Mouse (Mus musculus): ENCODE results near the gene Ank2. TPM values are rescaled to one million over a fixed set of nuclear protein-coding genes. Genes with fewer than 3 reads are reported as not detected.
A peak's percentile ranks its signal among the peaks of the same experiment; 100 is the strongest.

Gene Ank2
- total and polyA plus RNA-seq, 3 experiments, result 96.1 to 290 (median 269) TPM

DNA sequence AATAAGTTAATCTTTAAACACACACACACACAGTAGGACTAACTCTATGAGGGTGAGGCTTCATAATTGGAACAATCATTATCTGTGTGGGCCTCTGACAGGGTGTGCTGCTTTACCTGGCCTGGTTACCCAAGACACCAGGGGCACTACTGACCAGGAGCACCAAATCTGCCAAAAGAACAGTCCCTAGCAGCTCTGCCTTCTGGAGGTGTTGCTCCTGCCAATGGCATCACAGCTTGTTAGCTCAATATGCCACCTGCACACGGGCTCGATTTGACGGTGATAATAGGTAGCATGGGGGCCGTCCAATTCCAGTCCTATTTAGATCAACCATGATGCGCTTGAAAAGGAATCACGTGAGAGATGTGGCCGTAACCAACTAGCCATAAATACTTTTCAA lies 300.5 kb downstream of the Ank2 start:
- Histone ChIP-seq H3K79me2 (replicated peaks; ENCODE audit: control insufficient read depth, insufficient read depth, low read length) (no peaks in the 10 kb centered on the region), H3K4me1 (ENCODE audit: control insufficient read depth, insufficient read depth, low read length) (peaks cover 2% of the 10 kb centered on the region), H3K27me3 (ENCODE audit: control insufficient read depth, insufficient read depth, low read length) (no peaks in the 10 kb centered on the region), H3K36me3 (ENCODE audit: control insufficient read depth, insufficient read depth, low read length) (no peaks in the 10 kb centered on the region), H3K27ac (no peak overlapping the region), H3K4me3 (no peak overlapping the region), H3K9ac (ENCODE audit: low read depth, low read length) (no peak overlapping the region)
- intact Hi-C loops (cut with DNase I), result loop anchor here (10.0 kb wide), 1 partner anchor 356 kb away; the partner anchor contains the start of genes Larp7 and Zgrf1
- DNase-seq, result no peak
- 95% methylated on average over 7 of the region's 7 CpGs for WGBS
- TF ChIP-seq EP300 (IDR thresholded peaks at IDR 0.05; ENCODE audit: insufficient read depth, low read depth, low read length) (no peak), POLR2A (IDR thresholded peaks at IDR 0.05; ENCODE audit: insufficient read depth, low read depth, low read length) (no peak), CTCF (IDR thresholded peaks at IDR 0.05) (no peak)

- Histone ChIP-seq H3K4me1 (ENCODE audit: control insufficient read depth, insufficient read depth, low read length) (peaks cover 3% of the 10 kb centered on the region; the same call in 1 of the 2 replicates), H3K79me2 (replicated peaks; ENCODE audit: control insufficient read depth, insufficient read depth, low read length) (no peaks in the 10 kb centered on the region), H3K4me3 (no peak overlapping the region), H3K27ac (no peak overlapping the region), H3K36me3 (ENCODE audit: control insufficient read depth, insufficient read depth, low read length) (no peaks in the 10 kb centered on the region), H3K27me3 (ENCODE audit: control insufficient read depth, insufficient read depth, low read length) (no peaks in the 10 kb centered on the region), H3K9ac (ENCODE audit: low read depth, low read length) (no peak overlapping the region)
- TF ChIP-seq CTCF (IDR thresholded peaks at IDR 0.05), result no peak
- TF ChIP-seq POLR2A (IDR thresholded peaks at IDR 0.05; ENCODE audit: insufficient read depth, low read depth, low read length), result no peak
- TF ChIP-seq EP300 (IDR thresholded peaks at IDR 0.05; ENCODE audit: insufficient read depth, low read depth, low read length), result no peak
- DNase-seq, result no peak
- intact Hi-C loops (cut with DNase I), result loop anchor here (10.0 kb wide), 2 partner anchors 126 to 266 kb away; no protein-coding TSS in a partner anchor
- 88% methylated on average over 5 of the region's 5 CpGs for WGBS
These were observed 310.4 kb downstream of the Ank2 start for GRCm38 (mm10) chr3:127188789-127189128.

- no peaks in the 10 kb centered on the region for H3K79me2 ChIP-seq (replicated peaks; ENCODE audit: control insufficient read depth, insufficient read depth, low read length)
- H3K4me3 ChIP-seq, result no peak overlapping the region
- H3K27ac ChIP-seq, result no peak overlapping the region
- intact Hi-C loops (cut with DNase I), result loop anchor here (10.0 kb wide), 2 partner anchors 127 to 267 kb away; no protein-coding TSS in a partner anchor
- no peaks in the 10 kb centered on the region for H3K36me3 ChIP-seq (ENCODE audit: control insufficient read depth, insufficient read depth, low read length)
- no peak overlapping the region for H3K9ac ChIP-seq (ENCODE audit: low read depth, low read length)
- H3K4me1 ChIP-seq (ENCODE audit: control insufficient read depth, insufficient read depth, low read length), result peaks cover 3% of the 10 kb centered on the region; the same call in 1 of the 2 replicates
- no peaks in the 10 kb centered on the region for H3K27me3 ChIP-seq (ENCODE audit: control insufficient read depth, insufficient read depth, low read length)
- no peak for DNase-seq
- no peak for TF ChIP-seq POLR2A (IDR thresholded peaks at IDR 0.05; ENCODE audit: insufficient read depth, low read depth, low read length)
- no peak for TF ChIP-seq CTCF (IDR thresholded peaks at IDR 0.05)
- no peak for TF ChIP-seq EP300 (IDR thresholded peaks at IDR 0.05; ENCODE audit: insufficient read depth, low read depth, low read length)
- 90% methylated on average over 5 of the region's 5 CpGs for WGBS
These were observed 310.9 kb downstream of the Ank2 start for GRCm38 (mm10) chr3:127188086-127188788.

DNA sequence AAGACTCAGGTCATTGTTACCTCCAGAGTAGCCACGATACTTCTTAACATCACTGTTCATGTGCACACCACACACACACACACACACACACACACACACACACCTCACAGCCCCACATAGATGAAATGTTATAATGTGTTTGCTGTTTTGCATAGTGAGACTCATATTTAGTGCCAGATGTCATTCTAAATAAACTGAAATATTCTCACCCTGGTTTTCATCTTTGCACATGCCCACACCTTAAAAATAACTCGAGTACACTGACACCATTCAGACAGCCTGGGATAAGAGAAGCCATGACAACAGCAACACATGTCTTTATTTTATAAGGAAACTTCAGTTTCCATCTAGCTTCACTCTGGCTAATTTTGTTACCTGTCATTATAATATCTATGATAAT lies 312.1 kb downstream of the Ank2 start:
- H3K4me1 ChIP-seq (ENCODE audit: control insufficient read depth, insufficient read depth, low read length), result peaks cover 3% of the 10 kb centered on the region; the same call in 1 of the 2 replicates
- H3K79me2 ChIP-seq (replicated peaks; ENCODE audit: control insufficient read depth, insufficient read depth, low read length), result no peaks in the 10 kb centered on the region
- intact Hi-C loops (cut with DNase I), result loop anchor here (10.0 kb wide), 2 partner anchors 128 to 268 kb away; no protein-coding TSS in a partner anchor
- 69% methylated on average over 2 of the region's 2 CpGs for WGBS
- no peak overlapping the region for H3K4me3 ChIP-seq
- H3K9ac ChIP-seq (ENCODE audit: low read depth, low read length), result no peak overlapping the region
- H3K27ac ChIP-seq, result no peak overlapping the region
- no peak for DNase-seq
- H3K36me3 ChIP-seq (ENCODE audit: control insufficient read depth, insufficient read depth, low read length), result no peaks in the 10 kb centered on the region
- no peak for TF ChIP-seq EP300 (IDR thresholded peaks at IDR 0.05; ENCODE audit: insufficient read depth, low read depth, low read length)
- TF ChIP-seq CTCF (IDR thresholded peaks at IDR 0.05), result no peak
- no peak for TF ChIP-seq POLR2A (IDR thresholded peaks at IDR 0.05; ENCODE audit: insufficient read depth, low read depth, low read length)
- H3K27me3 ChIP-seq (ENCODE audit: control insufficient read depth, insufficient read depth, low read length), result no peaks in the 10 kb centered on the region

DNA sequence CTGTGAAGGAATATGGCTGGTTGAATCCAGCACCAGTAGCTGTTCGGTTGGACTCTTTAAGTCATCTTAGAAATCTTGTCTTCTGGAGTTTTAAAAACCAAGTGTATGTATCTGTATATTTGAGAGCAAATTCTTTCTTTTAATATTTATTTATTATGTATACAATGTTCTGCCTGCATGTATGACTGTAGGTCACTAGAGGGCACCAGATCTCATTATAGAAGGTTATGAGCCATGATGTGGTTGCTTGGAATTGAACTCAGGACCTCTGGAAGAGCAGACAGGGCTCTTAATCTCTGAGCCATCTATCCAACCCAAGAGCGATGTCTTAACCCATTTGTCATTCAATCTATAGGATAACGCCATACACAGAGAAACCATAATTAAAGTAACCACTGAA lies 312.9 kb downstream of the Ank2 start:
- H3K27ac ChIP-seq, result no peak overlapping the region
- H3K79me2 ChIP-seq (replicated peaks; ENCODE audit: control insufficient read depth, insufficient read depth, low read length), result no peaks in the 10 kb centered on the region
- H3K36me3 ChIP-seq (ENCODE audit: control insufficient read depth, insufficient read depth, low read length), result no peaks in the 10 kb centered on the region
- H3K4me3 ChIP-seq, result no peak overlapping the region
- 94% methylated on average over 3 of the region's 3 CpGs for WGBS
- no peaks in the 10 kb centered on the region for H3K27me3 ChIP-seq (ENCODE audit: control insufficient read depth, insufficient read depth, low read length)
- DNase-seq, result no peak
- H3K4me1 ChIP-seq (ENCODE audit: control insufficient read depth, insufficient read depth, low read length), result peaks cover 3% of the 10 kb centered on the region; the same call in 1 of the 2 replicates
- intact Hi-C loops (cut with DNase I), result loop anchor here (10.0 kb wide), 2 partner anchors 129 to 269 kb away; no protein-coding TSS in a partner anchor
- peak; percentile 47 for TF ChIP-seq CTCF (IDR thresholded peaks at IDR 0.05)
- TF ChIP-seq EP300 (IDR thresholded peaks at IDR 0.05; ENCODE audit: insufficient read depth, low read depth, low read length), result no peak
- no peak overlapping the region for H3K9ac ChIP-seq (ENCODE audit: low read depth, low read length)

Measured in heart, adult 2 months (tissue).